Mouse (Mus musculus) T-cell, adult 2 months (primary cell): ENCODE data around the gene Naxe.

ENCODE experiments used
- DNase-seq: peaks from one replicate; pipeline ENCODE4 v3.0.0; 2022; ENCODE audit warnings: low spot score

Naxe gene

DNA sequence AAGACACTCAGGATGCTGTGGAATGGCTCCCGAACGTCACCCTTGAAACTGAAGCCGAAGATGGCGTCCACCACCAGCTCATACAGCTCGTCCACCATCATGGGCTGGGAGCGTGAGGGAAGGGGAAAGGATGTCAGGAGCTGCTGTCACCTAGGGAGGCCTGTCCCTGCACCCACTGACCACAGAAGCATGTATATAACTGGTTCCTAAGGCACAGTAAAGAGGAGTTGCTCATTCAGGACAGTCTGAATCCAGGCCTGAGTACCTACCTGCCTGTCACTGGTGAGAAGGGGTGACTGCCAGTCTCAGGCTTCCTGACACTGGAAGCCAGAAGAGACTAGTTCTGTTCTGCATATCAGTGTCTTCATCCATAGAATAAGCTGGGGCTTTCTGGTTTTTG, 1.3 kb downstream of the Naxe start:
- DNase-seq: no peak

DNA sequence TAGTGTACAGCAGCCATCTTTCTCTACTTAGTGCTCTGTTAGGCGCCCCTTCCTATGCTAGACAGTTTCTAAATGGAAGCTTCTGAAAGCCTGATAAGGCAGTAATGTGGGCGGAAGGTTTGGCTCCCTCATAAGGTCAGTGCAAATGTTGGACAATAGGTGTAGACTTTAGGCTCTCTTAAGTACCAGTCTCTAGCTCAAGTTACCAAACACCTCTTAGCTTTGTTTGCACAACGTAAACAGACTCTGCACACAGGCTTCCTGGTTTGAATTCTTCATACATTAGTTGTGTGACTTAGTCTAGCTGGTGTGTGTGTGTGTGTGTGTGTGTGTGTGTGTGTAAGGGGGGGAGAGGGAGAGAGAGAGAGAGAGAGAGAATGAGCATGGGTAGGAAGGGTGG, 8.8 kb downstream of the Naxe start:
- no peak for DNase-seq

DNA sequence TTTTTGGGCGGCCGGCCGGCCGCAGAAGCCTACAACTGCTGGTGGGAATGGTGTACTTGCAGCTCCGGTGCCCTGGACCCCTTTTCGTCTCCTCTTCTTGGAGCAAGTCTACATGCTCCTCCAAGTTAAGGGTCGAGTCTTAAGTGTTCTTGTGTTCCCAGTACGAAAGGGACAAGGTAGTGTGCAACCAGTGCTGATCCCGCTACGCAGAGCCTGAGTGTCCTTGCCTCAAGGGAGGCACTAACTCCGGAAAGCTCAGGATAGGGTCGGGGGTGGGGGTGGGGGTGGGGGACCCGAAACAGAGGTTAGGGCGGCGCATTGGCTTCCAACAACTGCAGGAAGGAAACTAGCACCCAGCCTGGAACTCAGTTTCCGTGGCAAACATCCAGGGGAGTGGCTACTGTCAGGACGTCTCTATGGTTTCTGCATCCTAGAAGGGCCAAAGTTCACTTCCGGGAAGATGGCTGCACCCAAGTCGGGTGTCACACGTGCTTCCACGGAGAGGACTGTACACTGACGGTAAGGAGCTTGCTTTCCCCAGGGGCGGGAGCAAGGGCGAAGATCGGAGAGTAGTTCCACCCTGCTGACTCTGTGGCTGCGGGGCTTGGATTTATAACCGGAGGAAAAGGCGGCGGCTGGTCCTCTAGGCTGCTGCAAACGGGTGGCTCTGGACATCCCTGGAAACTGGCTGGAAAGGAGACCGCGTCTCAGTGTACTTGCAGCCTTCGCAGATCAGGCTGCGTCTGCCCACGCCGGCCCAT, 15.5 kb downstream of the Naxe start, which contains the start of gene Gpatch4:
Gene Gpatch4 (plus strand): TSS at position 448 of the 761 bp plus-strand sequence.
- peak; percentile 88 for DNase-seq

DNA sequence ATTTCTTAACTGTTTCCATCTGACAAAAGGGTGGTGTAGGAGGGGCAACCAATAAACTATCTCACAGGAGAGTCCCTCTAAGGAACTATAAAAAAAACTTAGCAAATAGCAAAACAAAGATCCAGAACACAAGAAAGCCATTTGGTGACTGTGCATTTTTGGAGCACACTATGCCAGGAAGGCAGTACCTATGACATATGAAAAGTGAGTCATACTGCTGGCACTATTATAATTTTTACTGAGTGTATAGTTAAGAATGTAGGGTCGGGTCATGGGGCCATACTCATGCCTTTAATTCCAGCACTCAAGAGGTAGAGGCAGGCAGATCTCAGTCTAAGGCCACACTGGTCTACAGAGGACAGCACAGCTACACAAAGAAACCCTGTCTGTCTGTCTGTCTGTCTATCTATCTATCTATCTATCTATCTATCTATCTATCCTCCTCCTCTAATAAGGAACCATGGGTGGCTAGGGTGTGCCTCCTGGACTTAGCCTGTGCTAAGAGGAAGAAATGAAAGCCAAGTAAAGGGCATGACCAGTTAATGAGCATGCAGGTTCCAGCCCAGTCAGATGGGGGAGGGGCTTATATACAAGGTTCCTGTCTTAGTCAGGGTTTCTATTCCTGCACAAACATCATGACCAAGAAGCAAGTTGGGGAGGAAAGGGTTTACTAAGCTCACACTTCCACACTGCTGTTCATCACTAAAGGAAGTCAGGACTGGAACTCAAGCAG, 22.6 kb downstream of the Naxe start:
- no peak for DNase-seq

DNA sequence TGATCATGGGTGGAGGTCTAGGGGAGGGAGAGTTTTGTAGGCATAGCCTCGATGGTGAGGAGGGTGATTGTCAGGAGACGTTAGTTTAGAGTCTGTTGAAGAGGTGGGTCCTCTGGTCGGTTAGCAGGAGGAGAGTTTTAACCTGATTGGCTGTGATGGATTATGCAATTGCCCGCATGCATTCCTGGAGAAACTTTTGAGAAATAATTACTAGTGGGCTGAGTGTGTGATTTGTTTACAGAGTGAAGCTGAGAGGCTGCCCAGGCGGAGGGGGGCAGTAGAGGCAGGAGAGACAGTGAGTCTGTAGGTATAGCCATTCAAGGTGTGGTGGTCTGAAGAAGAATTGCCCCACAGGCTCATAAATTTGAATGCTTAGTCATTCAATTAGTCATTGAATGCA, 24.8 kb downstream of the Naxe start:
- no peak for DNase-seq

DNA sequence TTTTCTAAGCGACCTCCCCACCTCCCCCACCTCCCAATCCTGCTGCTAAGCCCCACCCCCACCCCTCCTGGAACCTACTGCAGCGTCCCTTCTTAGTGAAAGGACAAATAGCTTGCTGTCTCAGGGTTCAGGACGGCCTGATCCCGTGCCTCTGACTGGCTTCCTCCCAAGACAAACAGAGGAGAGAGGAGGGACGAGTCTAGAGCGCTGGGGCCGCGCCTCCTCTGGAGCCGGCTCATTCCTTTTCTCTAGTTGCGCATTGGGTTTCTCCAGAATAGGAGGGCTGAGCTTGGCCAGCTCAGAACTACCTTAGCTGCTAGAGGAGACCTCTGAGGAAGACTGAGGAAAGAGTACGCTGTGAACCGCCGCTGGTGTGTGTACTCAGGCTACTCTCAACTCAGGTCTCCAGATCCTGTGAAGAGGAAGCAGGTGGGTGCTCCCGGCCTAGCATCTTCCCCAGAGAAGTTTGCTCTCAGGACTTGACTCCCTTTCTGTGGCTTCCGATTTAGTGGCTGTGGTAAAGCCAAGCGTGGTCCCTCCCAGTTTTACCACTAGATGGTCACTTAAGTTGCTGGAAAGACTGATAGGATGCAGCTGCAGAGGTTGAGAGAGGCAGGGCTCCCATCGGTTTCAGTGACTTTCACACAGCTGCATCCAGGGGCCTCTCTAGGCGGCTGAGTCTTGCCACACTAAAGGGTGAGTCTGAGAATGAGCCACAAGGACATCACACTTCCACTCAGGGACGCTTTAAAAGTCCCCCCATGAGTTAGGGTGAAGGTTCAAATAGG, 27.5 kb downstream of the Naxe start:
- no peak for DNase-seq

DNA sequence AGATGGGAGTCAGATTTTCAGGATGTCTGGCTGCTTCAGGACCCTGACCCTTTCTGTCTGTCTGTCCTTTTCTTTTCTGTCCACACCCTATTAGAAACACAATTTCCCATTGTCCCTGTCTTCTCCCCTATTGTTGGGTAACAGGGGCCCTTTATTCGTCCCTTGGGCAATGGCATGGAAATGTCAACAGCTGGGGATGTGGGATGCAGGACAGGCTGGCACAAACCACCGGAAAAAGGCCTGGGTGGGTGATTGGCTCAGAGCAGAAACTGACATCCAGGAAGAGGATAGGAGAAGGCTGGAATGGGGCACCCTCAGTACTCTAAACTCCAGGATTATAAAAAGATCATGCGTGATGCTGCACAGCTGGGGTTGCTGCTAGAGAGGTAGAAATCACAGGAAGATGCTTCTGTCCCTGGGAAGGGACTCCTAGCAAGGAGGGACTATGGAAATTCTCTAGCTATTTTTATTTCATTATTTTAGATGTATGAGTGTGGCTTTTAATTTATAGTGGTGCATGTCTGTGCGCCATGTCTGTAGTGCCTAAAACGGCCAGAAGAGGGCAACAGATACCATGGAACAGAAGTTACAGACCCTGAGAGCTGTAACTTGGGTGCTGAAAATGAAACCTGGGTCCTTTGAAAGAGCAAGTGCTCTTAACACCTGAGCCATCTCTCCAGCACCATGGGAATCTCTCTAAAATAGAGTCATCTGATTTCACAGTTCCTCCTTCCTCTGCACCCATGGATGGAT, 30.7 kb downstream of the Naxe start, which contains the start of gene Hapln2:
Gene Hapln2 (minus strand): TSS at position 150 of the 753 bp plus-strand sequence.
- no peak for DNase-seq

DNA sequence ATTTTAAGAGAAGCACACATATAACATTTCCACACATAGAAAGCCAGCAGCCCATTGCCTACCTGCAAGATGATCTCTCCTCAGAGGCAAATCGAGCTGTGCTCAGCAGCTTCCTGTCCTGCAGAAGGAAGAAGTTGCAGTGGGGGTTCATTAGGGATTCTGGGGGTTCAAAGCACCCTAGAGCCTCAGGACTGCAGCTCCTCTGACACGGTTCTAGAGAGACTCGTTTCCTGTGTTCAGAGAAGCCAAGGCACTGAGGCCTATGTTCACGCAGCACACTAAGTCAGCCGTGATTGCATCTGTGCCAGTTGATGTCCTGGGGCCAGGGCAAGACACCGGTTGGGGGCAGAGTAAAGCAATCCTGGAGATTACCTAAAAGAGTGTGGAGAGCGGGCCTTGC, 31.5 kb downstream of the Naxe start:
- DNase-seq: no peak

DNA sequence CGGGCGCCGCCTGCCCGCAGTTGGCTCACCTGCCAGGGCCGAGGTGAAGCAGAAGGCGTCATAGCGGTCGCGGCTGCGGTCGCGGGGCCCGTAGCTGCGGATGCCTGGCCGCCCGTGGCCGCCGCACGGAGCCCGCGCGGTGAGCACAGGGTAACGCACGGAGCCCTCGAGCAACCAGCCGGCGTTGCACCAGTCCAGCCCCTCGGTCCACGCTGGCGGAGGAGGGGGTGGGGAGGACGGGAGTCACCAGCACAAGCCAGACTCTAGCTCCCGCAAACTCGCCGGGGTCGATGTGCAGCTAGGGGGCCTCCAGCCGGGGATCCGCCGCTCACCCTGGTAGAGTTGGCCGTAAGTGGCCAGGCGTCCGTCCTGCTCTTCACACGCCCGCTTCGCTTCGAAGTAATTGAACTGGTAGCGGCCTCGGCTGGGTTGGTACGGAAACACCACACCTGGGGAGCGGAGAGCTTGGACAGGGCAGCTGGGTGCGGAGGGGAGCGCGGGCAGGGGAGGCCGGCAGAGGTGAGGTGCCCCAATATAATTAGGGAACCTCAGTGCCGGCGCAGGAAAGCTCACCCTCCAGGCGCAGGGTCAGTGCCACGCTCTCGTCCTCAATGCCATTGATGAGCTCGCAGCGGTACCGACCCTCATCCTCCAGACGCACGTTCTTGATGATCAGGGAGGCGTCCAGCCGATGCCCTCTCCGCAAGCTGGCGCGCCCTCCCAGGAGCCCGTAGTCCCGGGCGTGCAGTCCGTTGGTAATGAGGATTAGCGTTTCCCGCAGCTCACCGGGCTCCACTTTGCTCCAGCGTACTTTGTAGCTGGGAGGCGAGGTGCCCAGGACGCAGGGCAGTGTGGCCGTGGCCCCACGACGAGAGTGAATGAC, 34.9 kb downstream of the Naxe start:
- DNase-seq: no peak

DNA sequence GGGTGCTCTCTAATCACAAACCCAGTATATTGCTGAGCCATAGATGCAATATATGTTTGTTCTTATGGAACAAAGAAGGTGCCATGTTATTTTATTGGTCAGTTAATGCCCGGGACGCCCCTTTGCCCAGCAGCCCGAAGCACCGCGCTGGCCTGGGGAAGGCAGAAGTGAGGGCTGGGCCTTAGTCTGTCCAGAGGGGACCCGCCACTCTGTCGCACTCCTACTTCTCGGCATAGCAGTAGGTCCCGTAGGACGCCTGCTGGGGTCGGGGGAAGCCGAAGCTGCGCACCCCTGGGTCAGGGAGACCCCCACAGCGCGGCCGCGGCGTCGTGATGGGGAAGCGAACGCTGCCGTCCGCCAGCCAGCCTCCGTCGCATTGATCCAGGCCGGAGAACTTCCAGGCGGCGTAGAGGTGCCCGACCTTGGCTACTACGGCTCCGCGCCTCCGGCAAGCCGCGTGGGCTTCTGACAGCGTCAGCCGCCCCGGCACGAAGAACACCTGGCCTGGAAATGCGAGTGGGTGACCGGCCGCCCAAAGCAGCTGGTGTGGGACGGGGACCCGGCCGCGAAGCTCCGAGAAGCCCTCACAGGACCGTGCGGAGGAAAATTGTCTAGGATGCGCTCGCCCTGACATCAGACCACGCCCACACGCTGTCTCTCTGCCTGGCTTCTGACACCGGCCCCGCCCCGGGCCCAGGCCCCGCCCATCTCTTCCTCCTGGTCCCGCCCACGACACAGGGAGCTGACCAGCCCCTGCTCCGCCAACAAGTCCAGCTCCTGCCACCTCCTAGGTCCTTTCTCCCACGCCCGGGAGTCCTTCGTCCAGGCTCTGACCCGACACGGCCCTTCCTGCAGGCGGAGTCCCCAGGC, 35.7 kb downstream of the Naxe start:
- peak; percentile 64 for DNase-seq

DNA sequence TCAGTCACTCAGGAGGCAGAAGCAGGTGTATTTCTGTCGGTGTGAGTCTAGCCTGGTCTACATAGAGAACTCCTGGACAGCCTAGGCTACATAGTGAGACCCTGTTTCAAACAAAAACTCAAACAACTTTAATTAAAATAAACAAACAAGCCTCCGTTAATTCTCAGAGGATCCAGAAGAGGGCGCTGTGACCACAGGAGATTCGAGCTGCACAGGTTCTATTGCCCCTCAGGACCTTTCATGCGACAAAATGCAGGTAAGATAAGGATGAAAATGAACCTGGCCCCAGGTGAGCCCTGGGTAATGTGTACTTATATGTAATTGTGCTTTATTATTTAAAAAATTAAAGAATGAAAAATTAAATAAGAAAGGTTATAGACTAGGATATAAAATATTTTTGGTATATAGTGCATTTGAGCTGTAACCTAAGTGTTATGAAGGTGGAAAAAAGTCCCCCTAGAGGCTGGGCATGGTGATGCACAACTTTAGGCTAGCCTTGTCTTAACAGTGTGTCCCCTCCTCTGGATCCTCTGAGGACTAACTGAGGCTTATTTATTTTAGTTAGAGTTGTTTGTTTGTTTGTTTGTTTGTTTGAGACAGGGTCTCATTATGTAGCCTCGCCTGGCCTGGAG, 47.5 kb downstream of the Naxe start:
- peak; percentile 60 for DNase-seq
